Mouse (Mus musculus) heart, postnatal 0 days (tissue): ENCODE measurements around the gene Ackr3.

Experiments used
- CTCF ChIP-seq: IDR thresholded peaks from 2 replicates; pipeline ENCODE4 v1.5.1; 2016; ENCODE audit warnings: antibody characterized with exemption, control low read depth, low read depth
- EP300 ChIP-seq: IDR thresholded peaks from 2 replicates; pipeline ENCODE4 v1.6.1; 2016; ENCODE audit warnings: antibody characterized with exemption, low read depth

- TF ChIP-seq EP300 (no peak), CTCF (no peak)
Observed at GRCm38 (mm10) chr1:90176223-90176622, 27.6 kb upstream of the Ackr3 start.
